In genomic region chr2:73041475-73041874, GRCm38 (mm10) we compare ENCODE assay signal across 37 mouse cellular contexts. TPM values are rescaled to one million over a fixed set of nuclear protein-coding genes. Genes with fewer than 3 reads are reported as not detected.
DNase-seq lines count a peak whose midpoint lies in the region; ATAC-seq and TF ChIP-seq lines count a peak whose summit lies in the region.
"Had no signal": no experiment of that assay in that cellular context is flagged by ENCODE, and none has a peak within 500 bp of the region (broad histone marks: within the 10 kb centered on the region; RNA-seq: fewer than 3 reads in every experiment).

No protein-coding gene starts in this region.

- no peak for TF ChIP-seq POLR2A in ES-Bruce4 (IDR thresholded peaks at IDR 0.05; ENCODE audit: insufficient read depth, low read length)
- no peak for TF ChIP-seq POLR2A in embryonic fibroblast, embryonic 13.5 days (IDR thresholded peaks at IDR 0.05; ENCODE audit: low read depth, low read length)

- no peak overlapping the region for H3K4me3 ChIP-seq in kidney, embryonic 15.5 days (replicated peaks)
- H3K4me3 ChIP-seq in ES-Bruce4 (ENCODE audit: low read depth, low read length) = no peak overlapping the region
- H3K4me3 ChIP-seq in embryonic fibroblast, embryonic 13.5 days (ENCODE audit: insufficient read depth, low read length) = no peak overlapping the region
- no peak overlapping the region for H3K4me3 ChIP-seq in intestine, embryonic 16.5 days (ENCODE audit: low read length)
- H3K4me3 ChIP-seq: forebrain, embryonic 15.5 days; heart, embryonic 10.5 days; hindbrain, embryonic 12.5 days; limb, embryonic 13.5 days; lung, embryonic 15.5 days; midbrain, embryonic 12.5 days; myocyte; neural tube, embryonic 12.5 days had no signal

- no peak overlapping the region for H3K4me2 ChIP-seq in kidney, embryonic 15.5 days
- H3K4me2 ChIP-seq in intestine, embryonic 16.5 days (ENCODE audit: low read depth, low read length) = no peak overlapping the region
- H3K4me2 ChIP-seq: forebrain, embryonic 15.5 days; hindbrain, embryonic 12.5 days; limb, embryonic 13.5 days; liver, embryonic 11.5 days; lung, embryonic 15.5 days; midbrain, embryonic 12.5 days; neural tube, embryonic 12.5 days had no signal

- no peaks in the 10 kb centered on the region for H3K36me3 ChIP-seq in kidney, embryonic 15.5 days
- no peaks in the 10 kb centered on the region for H3K36me3 ChIP-seq in ES-Bruce4 (ENCODE audit: control insufficient read depth, insufficient read depth, low read length, poor library complexity, severe bottlenecking)
- no peaks in the 10 kb centered on the region for H3K36me3 ChIP-seq in intestine, embryonic 16.5 days (ENCODE audit: control insufficient read depth, insufficient read depth, low read length)
- H3K36me3 ChIP-seq: forebrain, embryonic 15.5 days; heart, embryonic 10.5 days; hindbrain, embryonic 12.5 days; limb, embryonic 13.5 days; lung, embryonic 15.5 days; midbrain, embryonic 12.5 days; neural tube, embryonic 12.5 days had no signal

- H3K9me3 ChIP-seq in kidney, embryonic 15.5 days (replicated peaks) = no peaks in the 10 kb centered on the region
- H3K9me3 ChIP-seq in ES-Bruce4 (replicated peaks; ENCODE audit: control insufficient read depth, insufficient read depth, low read length, poor library complexity, severe bottlenecking) = no peaks in the 10 kb centered on the region
- no peaks in the 10 kb centered on the region for H3K9me3 ChIP-seq in intestine, embryonic 16.5 days (ENCODE audit: control insufficient read depth, low read length)
- H3K9me3 ChIP-seq: forebrain, embryonic 15.5 days; heart, embryonic 10.5 days; hindbrain, embryonic 12.5 days; limb, embryonic 13.5 days; lung, embryonic 15.5 days; midbrain, embryonic 12.5 days; neural tube, embryonic 12.5 days had no signal

- DNase-seq in kidney, adult 18-20 months = no peak
- peak; percentile 82 for DNase-seq in R1 (ENCODE audit: low read depth, low spot score)
- DNase-seq in frontal cortex, postnatal 10 days (ENCODE audit: low spot score in 2 of 2) = no peak
- DNase-seq: adrenal gland, postnatal 10 days; cerebellum, adult 2 months; cerebellum, postnatal 14 days; gastrocnemius, postnatal 10 days; heart, postnatal 36 days; kidney, postnatal 10 days; right cerebral cortex, adult 18-20 months had no signal

- TF ChIP-seq CTCF in ES-Bruce4 (IDR thresholded peaks at IDR 0.05; ENCODE audit: low read depth, low read length) = no peak
- no peak for TF ChIP-seq CTCF in embryonic fibroblast, embryonic 13.5 days (IDR thresholded peaks at IDR 0.05; ENCODE audit: borderline replicate concordance, insufficient read depth, low read length)

- peaks cover 16% of the 10 kb centered on the region for H3K4me1 ChIP-seq in kidney, embryonic 15.5 days
- H3K4me1 ChIP-seq in ES-Bruce4 (ENCODE audit: control insufficient read depth, insufficient read depth, low read length) = no peaks in the 10 kb centered on the region
- peaks cover 8% of the 10 kb centered on the region for H3K4me1 ChIP-seq in embryonic fibroblast, embryonic 13.5 days (ENCODE audit: control insufficient read depth, insufficient read depth, low read length)
- peaks cover 6% of the 10 kb centered on the region for H3K4me1 ChIP-seq in intestine, embryonic 16.5 days (ENCODE audit: control insufficient read depth, insufficient read depth, low read length)

- WGBS in kidney, embryonic 15.5 days = 23% methylated on average over 5 of the region's 5 CpGs
- WGBS in intestine, embryonic 16.5 days = 51% methylated on average over 5 of the region's 5 CpGs

- peak; percentile 79 for TF ChIP-seq EP300 in ES-Bruce4 (IDR thresholded peaks at IDR 0.05; ENCODE audit: insufficient read depth, low read depth, low read length)

- no peaks in the 10 kb centered on the region for H3K27me3 ChIP-seq in kidney, embryonic 15.5 days
- no peaks in the 10 kb centered on the region for H3K27me3 ChIP-seq in ES-Bruce4 (ENCODE audit: control insufficient read depth, insufficient read depth, low read length, poor library complexity, severe bottlenecking)
- no peaks in the 10 kb centered on the region for H3K27me3 ChIP-seq in intestine, embryonic 16.5 days (replicated peaks; ENCODE audit: control insufficient read depth, insufficient read depth, low read length)
- H3K27me3 ChIP-seq: forebrain, embryonic 15.5 days; limb, embryonic 13.5 days; lung, embryonic 15.5 days; neural tube, embryonic 12.5 days had no signal

- 0 out of 2 replicates have a peak overlapping the region, but pooled peaks have one; percentile 32 for H3K27ac ChIP-seq in kidney, embryonic 15.5 days
- peak overlapping the region; percentile 93 for H3K27ac ChIP-seq in ES-Bruce4 (ENCODE audit: insufficient read depth, low read length)
- 0 out of 2 replicates have a peak overlapping the region, but pooled peaks have one; percentile 38 for H3K27ac ChIP-seq in embryonic fibroblast, embryonic 13.5 days (ENCODE audit: insufficient read depth, low read length)
- H3K27ac ChIP-seq in intestine, embryonic 16.5 days (ENCODE audit: low read length) = no peak overlapping the region
- H3K27ac ChIP-seq: forebrain, embryonic 15.5 days; heart, embryonic 10.5 days; hindbrain, embryonic 12.5 days; limb, embryonic 13.5 days; lung, embryonic 15.5 days; midbrain, embryonic 12.5 days; neural tube, embryonic 12.5 days had no signal

- no peak overlapping the region for H3K9ac ChIP-seq in kidney, embryonic 15.5 days
- H3K9ac ChIP-seq in ES-Bruce4 (ENCODE audit: low read depth, poor library complexity, severe bottlenecking) = no peak overlapping the region
- no peak overlapping the region for H3K9ac ChIP-seq in intestine, embryonic 16.5 days (ENCODE audit: low read depth, low read length)
- H3K9ac ChIP-seq: forebrain, embryonic 15.5 days; hindbrain, embryonic 12.5 days; limb, embryonic 13.5 days; lung, embryonic 15.5 days; midbrain, embryonic 12.5 days; neural tube, embryonic 12.5 days had no signal

- ATAC-seq in kidney, embryonic 15.5 days (replicated peaks; ENCODE audit: low FRiP score) = no peak
- no peak for ATAC-seq in megakaryocyte-erythroid progenitor cell, adult 5-6 weeks (replicated peaks; ENCODE audit: low FRiP score, low TSS enrichment, poor library complexity, severe bottlenecking)
- ATAC-seq in intestine, embryonic 16.5 days = no peak
- ATAC-seq: forebrain, embryonic 15.5 days had no signal

RNA-seq across cellular contexts. Expression of gene Gm11084, which starts 55.0 kb away (rescaled TPM):
- polyA plus RNA-seq in kidney, embryonic 15.5 days (2015; fragmentation: Nextera tagmentation; extraction: Ambion mirVana) = not detected in 2 replicates
- not detected in 2 replicates for polyA plus RNA-seq in ES-Bruce4 (2011; ENCODE audit: insufficient read depth, insufficient read length, low read depth, missing spikeins)
- polyA plus RNA-seq in embryonic fibroblast, embryonic 13.5 days (2011; ENCODE audit: insufficient read length, low read depth, missing spikeins) = not detected in 2 replicates
- total RNA-seq in megakaryocyte-erythroid progenitor cell, adult 5-6 weeks (2014; fragmentation: Nextera tagmentation) = not detected in 2 replicates
- total RNA-seq in megakaryocyte-erythroid progenitor cell, adult 5-6 weeks (2017) = not detected in 2 replicates
- not detected in 2 replicates for polyA plus RNA-seq in intestine, embryonic 16.5 days (2015; fragmentation: Nextera tagmentation; extraction: Ambion mirVana)
- total RNA-seq: adrenal gland, postnatal 10 days; gastrocnemius, postnatal 10 days; granulocyte monocyte progenitor cell, adult 5-6 weeks; heart, postnatal 36 days; layer of hippocampus, adult 18-20 months; layer of hippocampus, postnatal 10 days; left cerebral cortex, adult 8-10 months; left cerebral cortex, postnatal 36 days; megakaryocyte, adult 5-6 weeks; MEL; midbrain, postnatal 0 days had no signal
- polyA plus RNA-seq: cerebellum, adult 2 months; embryonic facial prominence, embryonic 11.5 days; forebrain, embryonic 15.5 days; heart, embryonic 10.5 days; heart, embryonic 16.5 days; hindbrain, embryonic 12.5 days; limb, embryonic 13.5 days; liver, embryonic 11.5 days; liver, embryonic 16.5 days; lung, embryonic 15.5 days; midbrain, embryonic 12.5 days; midbrain, postnatal 0 days; myocyte; neural tube, embryonic 12.5 days; testis, adult 2 months; thymus, postnatal 0 days had no signal
